16 mouse cellular contexts compared by ENCODE assay signal in genomic region chr6:21828001-21828400, GRCm38 (mm10). TPM values are rescaled to one million over a fixed set of nuclear protein-coding genes. Genes with fewer than 3 reads are reported as not detected.
"Had no signal": no experiment of that assay in that cellular context is flagged by ENCODE, and none has a peak within 500 bp of the region (broad histone marks: within the 10 kb centered on the region; RNA-seq: fewer than 3 reads in every experiment).

No protein-coding gene starts in this region.

- H3K27me3 ChIP-seq: kidney, embryonic 15.5 days; midbrain, embryonic 13.5 days had no signal

- H3K9ac ChIP-seq: kidney, embryonic 15.5 days; liver, embryonic 14.5 days; lung, embryonic 14.5 days; midbrain, embryonic 13.5 days had no signal

- H3K4me3 ChIP-seq: kidney, embryonic 15.5 days; left cerebral cortex, adult 2 months; midbrain, embryonic 13.5 days had no signal

- DNase-seq: kidney, adult 11 months; kidney, adult 8-10 months; kidney, postnatal 10 days; kidney, postnatal 36 days; layer of hippocampus, postnatal 36 days; lung, embryonic 14.5 days; thymus, adult 2 months; thymus, postnatal 14 days; thymus, postnatal 4 days had no signal

- H3K4me1 ChIP-seq: midbrain, embryonic 13.5 days had no signal

- H3K9me3 ChIP-seq: kidney, embryonic 15.5 days; midbrain, embryonic 13.5 days had no signal

- H3K4me2 ChIP-seq: kidney, embryonic 15.5 days; lung, embryonic 14.5 days; midbrain, embryonic 13.5 days had no signal

- H3K27ac ChIP-seq: kidney, embryonic 15.5 days; left cerebral cortex, adult 2 months; liver, embryonic 14.5 days; macrophage; midbrain, embryonic 13.5 days had no signal

- ATAC-seq: lung, postnatal 0 days; midbrain, embryonic 13.5 days had no signal

RNA-seq across cellular contexts. Expression of gene Tspan12, which starts 24.3 kb away (rescaled TPM):
- total RNA-seq: megakaryocyte, adult 5-6 weeks had no signal
- polyA plus RNA-seq: macrophage had no signal
